Mouse (Mus musculus): ENCODE measurements around the gene Slc9a9.

DNA sequence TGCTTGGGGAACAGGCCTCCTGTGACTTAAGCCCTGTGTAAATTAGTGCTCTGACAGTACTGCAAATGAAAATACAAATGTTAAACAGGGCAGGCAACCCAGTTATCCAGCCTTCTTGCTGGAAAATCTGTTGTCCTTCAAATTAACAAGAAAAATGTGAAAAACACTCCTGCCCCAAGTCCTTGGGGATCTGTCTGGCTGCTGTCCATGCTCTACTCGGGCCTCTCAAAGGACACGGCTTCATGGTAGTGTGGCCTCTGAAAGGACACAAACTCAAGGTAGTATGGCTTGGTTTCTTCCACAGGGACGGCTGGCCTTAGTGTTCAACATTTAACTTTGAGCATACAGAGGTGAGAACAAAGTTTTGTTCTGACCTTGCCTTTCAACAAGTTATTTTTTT is 118.6 kb downstream of the Slc9a9 start:
- TF ChIP-seq GATA1 (IDR thresholded peaks at IDR 0.05; ENCODE audit: low read length): no peak
- TF ChIP-seq TAL1 (IDR thresholded peaks at IDR 0.05; ENCODE audit: low read length): no peak
